Mouse (Mus musculus): Measurements from ENCODE around the gene Plod2.

The Plod2 gene

GRCm38 (mm10) chr9:92601551-92601950 lies 59.5 kb downstream of the Plod2 start:
- DNase-seq (ENCODE audit: low read depth): no peak

GRCm38 (mm10) chr9:92603541-92603940 lies 61.5 kb downstream of the Plod2 start:
- no peak for DNase-seq (ENCODE audit: low read depth)

DNA sequence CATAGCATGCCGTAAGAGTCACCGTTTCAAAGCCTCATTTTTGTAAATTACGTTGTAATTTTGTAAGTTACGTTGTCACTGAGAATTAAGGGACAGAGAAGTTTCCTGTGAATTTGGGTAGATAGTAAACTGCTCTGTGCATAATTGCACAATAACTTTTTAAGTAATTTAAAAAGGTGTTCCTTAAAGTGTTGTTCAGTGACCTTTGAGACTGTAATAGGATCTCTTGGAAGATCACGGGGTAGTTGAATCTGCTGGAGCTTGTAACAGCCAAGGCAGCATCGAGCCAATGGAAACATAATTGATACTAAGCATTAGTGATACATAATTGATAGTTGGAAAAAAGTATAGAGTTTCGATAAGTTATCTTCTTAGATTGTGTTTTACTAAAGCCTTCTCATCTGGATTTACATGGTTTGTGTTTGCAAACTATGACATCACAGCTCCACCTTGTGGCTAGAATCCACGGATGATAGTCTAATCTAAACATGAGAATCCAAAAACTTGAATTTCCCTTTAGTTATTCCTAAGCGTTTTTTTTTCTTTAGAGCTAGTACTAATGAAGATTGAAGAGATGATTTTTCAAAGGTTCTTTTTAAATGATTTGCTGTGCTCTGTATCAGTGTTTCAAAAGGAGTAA lies 68.7 kb downstream of the Plod2 start:
- DNase-seq (ENCODE audit: low read depth): peak; percentile 28

GRCm38 (mm10) chr9:92612641-92613040 lies 70.6 kb downstream of the Plod2 start:
- DNase-seq (ENCODE audit: low read depth): no peak

DNA sequence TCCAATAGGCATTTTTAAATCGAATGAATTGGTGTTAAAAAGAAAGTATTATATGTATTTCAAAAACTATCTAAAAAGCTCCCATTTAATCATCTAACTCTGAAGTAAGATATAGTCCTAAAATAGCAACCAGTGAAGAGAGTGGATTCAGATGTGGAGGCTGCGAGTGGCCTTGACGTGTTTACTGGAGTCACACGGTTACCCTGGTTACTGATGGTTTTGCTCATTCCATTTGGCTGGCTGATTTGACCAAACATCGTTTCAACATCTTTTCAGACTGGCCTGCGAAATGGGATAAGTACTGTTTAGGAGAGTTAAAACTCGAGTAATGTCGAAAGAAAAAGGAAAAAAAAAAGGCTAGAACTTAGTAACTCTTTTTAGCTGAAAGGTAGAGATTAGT lies 71.2 kb downstream of the Plod2 start:
- no peak for DNase-seq (ENCODE audit: low read depth)

GRCm38 (mm10) chr9:92616418-92616817 lies 74.4 kb downstream of the Plod2 start:
- DNase-seq (ENCODE audit: low read depth): no peak

- DNase-seq (ENCODE audit: low read depth): no peak
These were observed 75.4 kb downstream of the Plod2 start for GRCm38 (mm10) chr9:92617376-92617775.

GRCm38 (mm10) chr9:92620088-92620487 lies 78.1 kb downstream of the Plod2 start:
- no peak for DNase-seq (ENCODE audit: low read depth)

GRCm38 (mm10) chr9:92621246-92621645 lies 79.2 kb downstream of the Plod2 start:
- DNase-seq (ENCODE audit: low read depth): no peak

DNA sequence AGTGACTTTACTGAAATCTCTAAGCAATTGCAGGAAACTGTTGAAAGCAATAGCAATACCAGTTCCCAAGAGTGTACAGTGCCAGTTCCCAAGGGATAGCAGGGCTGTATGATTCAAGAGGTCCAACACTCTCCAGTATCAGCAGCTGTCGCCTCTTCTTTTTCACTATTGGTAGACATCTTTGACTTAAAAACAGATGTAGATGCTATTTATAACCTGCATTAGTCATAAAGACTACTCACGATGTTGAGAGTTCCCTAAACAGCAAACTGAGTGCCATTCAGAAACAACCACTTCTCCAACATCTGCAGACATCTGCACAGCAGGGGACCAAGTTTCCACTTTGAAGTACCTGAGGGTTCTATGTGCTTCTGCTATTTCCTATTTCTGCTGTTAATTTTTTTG lies 79.9 kb downstream of the Plod2 start:
- DNase-seq (ENCODE audit: low read depth): no peak

DNA sequence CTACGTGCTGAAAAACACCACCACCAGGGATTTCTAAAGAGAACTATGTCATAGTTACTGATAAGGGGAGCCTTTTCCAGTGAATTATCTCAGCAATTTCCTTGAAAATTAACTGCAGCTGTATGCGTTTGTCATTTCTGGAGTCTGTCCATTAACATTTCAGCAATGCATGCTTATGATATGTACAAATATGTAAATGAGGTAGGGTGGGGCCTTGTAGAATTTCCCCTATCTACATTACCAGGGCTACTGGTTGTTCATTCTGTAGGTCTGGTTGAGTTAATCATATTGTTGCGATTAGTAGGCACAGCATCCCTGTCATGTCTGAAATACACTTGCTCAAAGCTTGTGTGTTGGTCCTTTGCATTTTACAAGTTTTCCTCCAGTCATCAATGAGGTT lies 92.8 kb downstream of the Plod2 start:
- no peak for DNase-seq (ENCODE audit: low read depth)

DNA sequence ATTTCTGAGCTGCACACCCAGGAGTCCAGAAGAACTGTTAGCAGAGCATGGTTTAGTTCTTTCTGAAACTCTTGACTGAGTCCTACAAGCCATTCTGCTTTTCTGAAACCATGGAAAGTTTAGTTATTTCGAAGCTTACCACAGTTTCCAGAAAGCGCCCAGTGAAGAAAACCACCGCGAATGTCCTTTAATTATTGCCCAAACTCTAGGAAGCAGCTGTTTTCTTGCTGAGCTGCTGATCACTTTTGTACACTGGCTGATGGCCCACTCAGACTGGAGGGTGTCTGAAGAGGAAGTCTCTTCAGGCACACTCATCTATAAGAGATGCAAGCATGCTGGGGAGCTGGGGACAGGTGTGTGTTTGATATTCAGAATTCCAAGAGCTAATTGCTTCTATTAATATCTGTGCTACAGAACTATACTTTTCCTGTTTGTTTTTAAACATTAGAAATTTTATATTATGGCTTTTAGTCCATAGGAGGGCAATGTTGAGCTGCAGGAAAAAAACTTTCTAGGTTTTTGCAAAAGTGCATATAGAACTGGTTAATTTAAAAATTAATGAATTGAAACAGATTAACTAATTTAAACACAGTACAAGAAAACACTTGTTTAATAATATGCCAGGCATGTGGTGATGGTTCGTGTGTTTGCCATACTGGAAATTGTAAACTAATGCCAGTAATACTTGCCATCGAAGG lies 97.3 kb downstream of the Plod2 start:
- DNase-seq (ENCODE audit: low read depth): no peak

DNA sequence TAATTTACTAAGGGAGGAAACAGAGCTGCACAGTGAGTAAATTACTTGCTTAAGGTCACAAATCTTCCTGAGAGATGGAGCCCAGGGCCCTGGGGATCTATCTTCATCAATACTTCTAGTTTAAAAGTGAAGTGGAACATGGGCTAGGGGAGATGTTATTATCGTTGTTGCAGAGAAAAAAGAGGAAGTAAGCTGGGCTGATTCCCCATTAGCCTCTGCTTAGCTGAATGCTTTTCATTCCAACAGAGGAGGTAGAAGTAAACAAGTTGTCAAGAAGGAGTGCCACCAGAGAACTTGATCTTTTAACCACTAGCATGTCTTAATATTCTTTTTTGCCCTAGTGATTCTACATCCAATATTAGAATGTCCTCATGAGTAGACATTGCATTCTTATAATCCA lies 99.7 kb downstream of the Plod2 start:
- DNase-seq (ENCODE audit: low read depth): no peak
